11 mouse cellular contexts compared by ENCODE assay signal in genomic region chr1:162053608-162054007, GRCm38 (mm10).
DNase-seq lines count a peak whose midpoint lies in the region; ATAC-seq lines count a peak whose summit lies in the region.
"Had no signal": no experiment of that assay in that cellular context is flagged by ENCODE, and none has a peak within 500 bp of the region (broad histone marks: within the 10 kb centered on the region; RNA-seq: fewer than 3 reads in every experiment).

No protein-coding gene starts in this region.

- H3K9me3 ChIP-seq in intestine, embryonic 14.5 days (ENCODE audit: control insufficient read depth, low read length) = no peaks in the 10 kb centered on the region
- no peaks in the 10 kb centered on the region for H3K9me3 ChIP-seq in intestine, embryonic 15.5 days
- no peaks in the 10 kb centered on the region for H3K9me3 ChIP-seq in forebrain, embryonic 10.5 days
- no peaks in the 10 kb centered on the region for H3K9me3 ChIP-seq in hindbrain, embryonic 15.5 days
- H3K9me3 ChIP-seq in midbrain, embryonic 14.5 days (ENCODE audit: control insufficient read depth, low read length) = no peaks in the 10 kb centered on the region
- H3K9me3 ChIP-seq: liver, embryonic 13.5 days; neural tube, embryonic 12.5 days had no signal

- H3K4me3 ChIP-seq in intestine, embryonic 14.5 days (ENCODE audit: low read depth, low read length) = no peak overlapping the region
- no peak overlapping the region for H3K4me3 ChIP-seq in intestine, embryonic 15.5 days (replicated peaks)
- H3K4me3 ChIP-seq in forebrain, embryonic 10.5 days = no peak overlapping the region
- H3K4me3 ChIP-seq in hindbrain, embryonic 15.5 days = no peak overlapping the region
- no peak overlapping the region for H3K4me3 ChIP-seq in midbrain, embryonic 14.5 days (replicated peaks; ENCODE audit: low read depth, low read length)
- H3K4me3 ChIP-seq: liver, embryonic 13.5 days; neural tube, embryonic 12.5 days had no signal

- no peaks in the 10 kb centered on the region for H3K36me3 ChIP-seq in intestine, embryonic 14.5 days (ENCODE audit: control insufficient read depth, insufficient read depth, low read length)
- no peaks in the 10 kb centered on the region for H3K36me3 ChIP-seq in intestine, embryonic 15.5 days
- H3K36me3 ChIP-seq in forebrain, embryonic 10.5 days (replicated peaks) = no peaks in the 10 kb centered on the region
- H3K36me3 ChIP-seq in hindbrain, embryonic 15.5 days = no peaks in the 10 kb centered on the region
- no peaks in the 10 kb centered on the region for H3K36me3 ChIP-seq in midbrain, embryonic 14.5 days (ENCODE audit: control insufficient read depth, insufficient read depth, low read length)
- H3K36me3 ChIP-seq: liver, embryonic 13.5 days; neural tube, embryonic 12.5 days had no signal

- H3K9ac ChIP-seq in intestine, embryonic 14.5 days (ENCODE audit: low read length) = no peak overlapping the region
- no peak overlapping the region for H3K9ac ChIP-seq in intestine, embryonic 15.5 days
- H3K9ac ChIP-seq in hindbrain, embryonic 15.5 days = no peak overlapping the region
- H3K9ac ChIP-seq in midbrain, embryonic 14.5 days (replicated peaks; ENCODE audit: low read length) = no peak overlapping the region
- H3K9ac ChIP-seq: liver, embryonic 13.5 days; neural tube, embryonic 12.5 days had no signal

- no peak for DNase-seq in intestine, embryonic 14.5 days (ENCODE audit: low spot score)
- DNase-seq in forebrain, embryonic 10.5 days (ENCODE audit: extremely low spot score, low spot score) = no peak
- peak; percentile 75 for DNase-seq in midbrain, embryonic 14.5 days
- DNase-seq in adrenal gland, postnatal 10 days = no peak
- no peak for DNase-seq in left cerebral cortex, postnatal 14 days (ENCODE audit: low spot score in 2 of 2)
- DNase-seq in thymus, postnatal 14 days = no peak
- DNase-seq: liver, embryonic 13.5 days had no signal

- no peak overlapping the region for H3K4me2 ChIP-seq in intestine, embryonic 14.5 days (ENCODE audit: low read length)
- no peak overlapping the region for H3K4me2 ChIP-seq in intestine, embryonic 15.5 days (replicated peaks)
- peak overlapping the region; percentile 13; the same call in 1 of the 2 replicates for H3K4me2 ChIP-seq in hindbrain, embryonic 15.5 days
- H3K4me2 ChIP-seq in midbrain, embryonic 14.5 days (ENCODE audit: low read length) = peak overlapping the region; percentile 37
- H3K4me2 ChIP-seq: liver, embryonic 13.5 days; neural tube, embryonic 12.5 days had no signal

- ATAC-seq in intestine, embryonic 14.5 days (replicated peaks; ENCODE audit: low FRiP score, low TSS enrichment, low read depth) = no peak
- no peak for ATAC-seq in intestine, embryonic 15.5 days
- ATAC-seq in hindbrain, embryonic 15.5 days (ENCODE audit: low FRiP score, low read depth) = peak; percentile 61; the same call in 1 of the 2 replicates
- ATAC-seq in midbrain, embryonic 14.5 days (ENCODE audit: low FRiP score, low TSS enrichment) = peak; percentile 72; the same call in 1 of the 2 replicates

- H3K4me1 ChIP-seq in intestine, embryonic 14.5 days (replicated peaks; ENCODE audit: control insufficient read depth, insufficient read depth, low read length) = peaks cover 8% of the 10 kb centered on the region; the same call in 1 of the 2 replicates
- no peaks in the 10 kb centered on the region for H3K4me1 ChIP-seq in intestine, embryonic 15.5 days (replicated peaks)
- H3K4me1 ChIP-seq in forebrain, embryonic 10.5 days = peaks cover 25% of the 10 kb centered on the region
- peaks cover 10% of the 10 kb centered on the region for H3K4me1 ChIP-seq in hindbrain, embryonic 15.5 days (replicated peaks)
- H3K4me1 ChIP-seq in midbrain, embryonic 14.5 days (ENCODE audit: control insufficient read depth, insufficient read depth, low read length) = peaks cover 13% of the 10 kb centered on the region
- H3K4me1 ChIP-seq: liver, embryonic 13.5 days had no signal

- peak overlapping the region; percentile 45; the same call in 1 of the 2 replicates for H3K27ac ChIP-seq in intestine, embryonic 14.5 days (ENCODE audit: low read depth)
- H3K27ac ChIP-seq in intestine, embryonic 15.5 days = no peak overlapping the region
- H3K27ac ChIP-seq in forebrain, embryonic 10.5 days = peak overlapping the region; percentile 74
- peak overlapping the region; percentile 38; the same call in 1 of the 2 replicates for H3K27ac ChIP-seq in hindbrain, embryonic 15.5 days (replicated peaks)
- peak overlapping the region; percentile 79 for H3K27ac ChIP-seq in midbrain, embryonic 14.5 days (replicated peaks; ENCODE audit: low read depth, low read length)
- H3K27ac ChIP-seq: liver, embryonic 13.5 days; macrophage had no signal

- intact Hi-C loops in left cerebral cortex, postnatal 14 days (cut with DNase I) = no loop called here

- no peaks in the 10 kb centered on the region for H3K27me3 ChIP-seq in intestine, embryonic 14.5 days (replicated peaks; ENCODE audit: control insufficient read depth, insufficient read depth, low read length)
- no peaks in the 10 kb centered on the region for H3K27me3 ChIP-seq in intestine, embryonic 15.5 days (replicated peaks)
- no peaks in the 10 kb centered on the region for H3K27me3 ChIP-seq in forebrain, embryonic 10.5 days (ENCODE audit: poor library complexity, severe bottlenecking)
- no peaks in the 10 kb centered on the region for H3K27me3 ChIP-seq in hindbrain, embryonic 15.5 days
- no peaks in the 10 kb centered on the region for H3K27me3 ChIP-seq in midbrain, embryonic 14.5 days (ENCODE audit: control insufficient read depth, insufficient read depth, low read length)
- H3K27me3 ChIP-seq: liver, embryonic 13.5 days; neural tube, embryonic 12.5 days had no signal

- 33% methylated on average over 6 of the region's 6 CpGs for WGBS in intestine, embryonic 14.5 days
- 23% methylated on average over 6 of the region's 6 CpGs for WGBS in intestine, embryonic 15.5 days
- 20% methylated on average over 6 of the region's 6 CpGs for WGBS in forebrain, embryonic 10.5 days
- 9% methylated on average over 6 of the region's 6 CpGs for WGBS in hindbrain, embryonic 15.5 days
- whole genome bisulfite sequencing in midbrain, embryonic 14.5 days = 3% methylated on average over 6 of the region's 6 CpGs

Comparison
In these comparisons a context has a peak if more than half of its experiments do, and no peak if none do; other contexts are left out.
1. ATAC-seq: peak in hindbrain, embryonic 15.5 days (single experiment) and midbrain, embryonic 14.5 days (single experiment); none in intestine, embryonic 14.5 days (single experiment) and intestine, embryonic 15.5 days (single experiment).
2. H3K4me2 ChIP-seq: peak in hindbrain, embryonic 15.5 days (single experiment) and midbrain, embryonic 14.5 days (single experiment); none in intestine, embryonic 14.5 days (single experiment) and intestine, embryonic 15.5 days (single experiment).